Mouse (Mus musculus) frontal cortex, postnatal 14 days (tissue): Measurements from ENCODE around the gene Gm10570.
A peak's percentile ranks its signal among the peaks of the same experiment; 100 is the strongest.

ENCODE experiments used
- DNase-seq, 2 experiments: peaks; one replicate each; pipeline ENCODE4 v3.0.0; 2022; ENCODE audit warnings: low spot score in 2 of 2

Gene Gm10570

DNA sequence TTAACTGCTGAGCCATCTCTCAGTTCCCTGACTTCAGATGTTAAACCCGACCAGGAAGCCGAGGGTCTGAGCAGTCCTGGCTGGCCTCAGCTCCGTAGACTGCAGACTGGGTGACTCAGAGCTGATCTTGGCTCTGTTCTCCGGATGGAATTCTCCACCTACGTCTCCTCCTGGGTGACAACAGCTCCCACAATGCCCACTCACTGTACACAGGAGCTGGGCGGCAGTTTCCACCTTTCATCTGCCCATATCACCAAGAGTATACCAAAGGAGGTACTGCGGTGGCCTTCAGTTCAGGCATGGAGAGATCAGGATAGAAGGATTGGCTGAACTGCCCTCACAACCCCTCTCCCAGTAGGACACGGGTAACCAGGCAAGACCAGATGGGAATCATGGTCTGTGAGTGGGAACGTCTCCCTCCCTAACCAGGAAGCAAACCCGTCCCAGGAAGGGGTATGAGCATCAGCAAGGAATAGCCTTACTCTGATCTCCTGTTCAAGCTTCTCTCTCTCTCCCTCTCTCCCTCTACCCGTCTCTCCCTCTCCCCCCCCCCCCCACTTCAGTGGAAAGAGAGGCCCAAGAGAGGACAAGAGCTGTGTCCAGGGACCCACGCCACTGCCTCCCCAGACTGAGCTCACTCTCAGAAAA, 34.7 kb downstream of the Gm10570 start:
- DNase-seq = no peak

- no peak for DNase-seq
These were observed 37.7 kb downstream of the Gm10570 start for GRCm38 (mm10) chr4:130270611-130271347.

DNA sequence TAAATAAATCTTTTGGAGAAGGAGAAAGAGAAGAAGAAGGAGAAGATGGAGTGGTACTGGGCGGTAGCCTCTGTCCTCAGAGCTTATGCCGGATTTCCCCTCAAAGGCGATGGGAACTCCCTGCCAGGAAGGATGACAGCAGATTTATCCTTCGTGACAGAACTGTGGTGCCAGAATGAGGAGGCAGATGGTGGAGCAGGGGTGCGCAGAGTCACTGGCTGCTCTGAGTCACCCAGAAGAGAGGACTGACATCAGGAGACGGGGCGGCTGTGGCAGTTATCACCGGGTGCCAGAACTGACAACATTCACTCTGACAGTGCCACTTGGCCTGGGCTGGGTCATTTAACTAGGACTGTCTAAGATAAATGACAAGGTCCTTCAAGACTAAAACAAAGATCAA, 38.4 kb downstream of the Gm10570 start:
- DNase-seq = peak; percentile 50 to 56

- DNase-seq = no peak
These were observed 39.7 kb downstream of the Gm10570 start for GRCm38 (mm10) chr4:130268736-130269135.

DNA sequence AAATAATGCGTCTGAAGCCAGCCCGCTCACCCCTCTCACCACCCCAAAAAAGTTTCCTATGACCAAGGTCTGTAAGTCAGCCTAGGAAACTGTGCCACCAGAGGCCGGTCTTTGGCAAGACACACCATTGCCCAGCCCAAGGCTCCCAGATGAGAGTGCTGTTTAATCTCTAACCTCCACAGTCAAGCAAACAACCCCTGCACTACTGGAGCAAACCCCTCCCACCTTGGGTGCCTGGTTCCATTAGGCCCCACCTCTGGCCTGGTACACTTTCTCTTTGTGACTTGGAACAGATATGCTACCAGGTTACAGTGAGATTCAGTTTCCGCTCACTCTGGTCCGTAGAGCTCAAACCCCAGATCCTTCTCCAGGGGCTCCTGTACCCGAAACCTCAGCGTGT, 41.4 kb downstream of the Gm10570 start:
- DNase-seq = no peak

GRCm38 (mm10) chr4:130266601-130267000, 41.9 kb downstream of the Gm10570 start:
- no peak for DNase-seq

DNA sequence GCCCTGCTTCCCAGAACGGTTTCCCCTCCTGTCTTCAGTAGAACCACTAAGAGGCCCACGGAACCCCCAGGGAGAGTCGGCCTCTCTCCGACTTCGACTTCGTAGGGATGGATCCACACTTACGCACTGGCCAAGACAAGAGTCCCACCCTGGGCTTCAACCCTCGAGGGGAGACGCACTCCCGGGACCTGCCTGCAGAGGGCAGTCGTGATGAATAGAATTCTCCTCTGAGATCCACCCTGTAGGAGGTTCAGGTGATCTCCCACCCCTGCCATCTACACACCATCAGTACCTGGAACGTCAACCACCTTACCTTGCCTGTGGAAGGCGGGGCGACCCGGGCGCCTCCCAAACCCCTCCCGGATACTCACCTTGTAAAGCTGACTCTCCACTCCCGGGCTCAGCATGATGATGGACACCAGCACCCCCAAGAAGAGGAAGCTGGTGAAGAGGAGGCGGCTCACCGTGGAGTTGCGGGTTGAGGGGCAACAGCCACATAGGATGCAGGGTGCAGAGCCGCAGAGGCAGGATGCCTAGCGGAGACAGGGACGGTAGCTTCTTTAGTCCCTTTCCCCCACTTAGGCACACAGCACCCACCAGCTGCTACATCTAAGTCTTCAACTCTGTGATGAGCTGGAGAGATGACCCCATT, 43.6 kb downstream of the Gm10570 start:
- DNase-seq = peak; percentile 48 to 65

DNA sequence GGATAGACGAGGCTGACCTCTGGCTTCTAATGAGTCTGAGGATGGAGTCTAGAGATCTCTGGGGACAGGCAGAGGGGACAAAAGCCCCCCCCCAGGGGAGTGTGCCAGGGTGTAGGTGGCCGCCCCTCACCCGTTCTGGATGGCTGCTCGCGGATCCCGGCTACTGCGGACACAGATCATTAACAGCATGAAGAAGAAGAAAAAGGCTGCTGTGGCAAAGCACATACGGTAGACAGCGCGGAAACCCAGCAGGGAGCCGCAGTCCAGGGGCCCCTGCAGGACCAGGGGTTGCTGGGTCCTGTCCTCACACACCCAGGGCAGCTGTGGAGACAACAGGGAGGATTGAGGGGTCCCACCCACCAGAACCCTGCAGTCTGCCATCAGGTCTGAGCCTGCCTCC, 44.3 kb downstream of the Gm10570 start:
- no peak for DNase-seq

- no peak for DNase-seq
These were observed 48.1 kb downstream of the Gm10570 start for GRCm38 (mm10) chr4:130260406-130260805.
